Mouse (Mus musculus) ES-Bruce4 (cell line): ENCODE measurements around the gene Snx29. TPM values are rescaled to one million over a fixed set of nuclear protein-coding genes. Genes with fewer than 3 reads are reported as not detected.

ENCODE experiments used
- H3K27ac ChIP-seq: 2 replicates; pipeline ENCODE4 v1.5.1; 2012; ENCODE audit warnings: low read length, inconsistent platforms; ENCODE audit not compliant: insufficient read depth
- H3K27me3 ChIP-seq: 2 replicates; pipeline ENCODE4 v1.6.1; 2012; ENCODE audit warnings: mild to moderate bottlenecking, low read length, inconsistent platforms; ENCODE audit not compliant: control insufficient read depth, poor library complexity, insufficient read depth, severe bottlenecking
- H3K36me3 ChIP-seq: 2 replicates; pipeline ENCODE4 v1.6.1; 2012; ENCODE audit warnings: inconsistent platforms, mild to moderate bottlenecking, low read length, moderate library complexity; ENCODE audit not compliant: control insufficient read depth, poor library complexity, insufficient read depth, severe bottlenecking
- H3K4me1 ChIP-seq: one replicate; pipeline ENCODE4 v1.8.1; 2011; ENCODE audit warnings: low read length; ENCODE audit not compliant: control insufficient read depth, insufficient read depth
- H3K4me3 ChIP-seq: 2 replicates; pipeline ENCODE4 v1.5.1; 2011; ENCODE audit warnings: low read depth, mild to moderate bottlenecking, low read length
- H3K9ac ChIP-seq: 2 replicates; pipeline ENCODE4 v1.6.1; 2012; ENCODE audit warnings: low read depth, mild to moderate bottlenecking, inconsistent platforms; ENCODE audit not compliant: poor library complexity, severe bottlenecking
- H3K9me3 ChIP-seq: replicated peaks from 2 replicates; pipeline ENCODE4 v1.6.1; 2012; ENCODE audit warnings: mild to moderate bottlenecking, low read length, inconsistent platforms; ENCODE audit not compliant: control insufficient read depth, poor library complexity, insufficient read depth, severe bottlenecking
- CTCF ChIP-seq: IDR thresholded peaks from one replicate; pipeline ENCODE4 v1.8.1; 2011; ENCODE audit warnings: low read depth, low read length
- EP300 ChIP-seq: IDR thresholded peaks from 2 replicates; pipeline ENCODE4 v1.6.1; 2011; ENCODE audit warnings: low read depth, low read length; ENCODE audit not compliant: insufficient read depth
- POLR2A ChIP-seq: IDR thresholded peaks from one replicate; pipeline ENCODE4 v1.8.1; 2011; ENCODE audit warnings: low read length; ENCODE audit not compliant: insufficient read depth
- polyA plus RNA-seq: library from polyadenylated mRNA; stranded (reverse); fragments of >200 nt; gene quantifications from 2 replicates; pipeline ENCODE4 v1.2.4, GENCODE M21; 2011; ENCODE audit warnings: low read depth; ENCODE audit not compliant: missing spikeins, insufficient read depth, insufficient read length

Snx29 gene
- polyA plus RNA-seq, 1 experiment: 9.2 TPM

GRCm38 (mm10) chr16:11644399-11644798 lies 321.7 kb downstream of the Snx29 start:
- H3K4me1 ChIP-seq: no peaks in the 10 kb centered on the region
- no peak overlapping the region for H3K9ac ChIP-seq
- no peaks in the 10 kb centered on the region for H3K27me3 ChIP-seq
- no peak overlapping the region for H3K27ac ChIP-seq
- H3K36me3 ChIP-seq: no peaks in the 10 kb centered on the region
- no peaks in the 10 kb centered on the region for H3K9me3 ChIP-seq
- no peak for TF ChIP-seq POLR2A
- no peak for TF ChIP-seq EP300
- no peak for TF ChIP-seq CTCF
- H3K4me3 ChIP-seq: no peak overlapping the region

- no peak overlapping the region for H3K4me3 ChIP-seq
- H3K27me3 ChIP-seq: no peaks in the 10 kb centered on the region
- H3K36me3 ChIP-seq: no peaks in the 10 kb centered on the region
- H3K9ac ChIP-seq: no peak overlapping the region
- TF ChIP-seq POLR2A: no peak
- TF ChIP-seq EP300: no peak
- TF ChIP-seq CTCF: no peak
- H3K9me3 ChIP-seq: no peaks in the 10 kb centered on the region
- H3K27ac ChIP-seq: no peak overlapping the region
- no peaks in the 10 kb centered on the region for H3K4me1 ChIP-seq
Observed at GRCm38 (mm10) chr16:11645668-11646067, 323.0 kb downstream of the Snx29 start.

GRCm38 (mm10) chr16:11646745-11647289 lies 324.1 kb downstream of the Snx29 start:
- H3K27ac ChIP-seq: no peak overlapping the region
- TF ChIP-seq POLR2A (no peak), EP300 (no peak), CTCF (no peak)

GRCm38 (mm10) chr16:11648169-11648688 lies 325.5 kb downstream of the Snx29 start:
- H3K4me3 ChIP-seq: no peak overlapping the region
- H3K9ac ChIP-seq: no peak overlapping the region
- H3K27me3 ChIP-seq: no peaks in the 10 kb centered on the region
- no peaks in the 10 kb centered on the region for H3K36me3 ChIP-seq
- TF ChIP-seq CTCF (no peak), POLR2A (no peak), EP300 (no peak)
- H3K9me3 ChIP-seq: no peaks in the 10 kb centered on the region
- H3K4me1 ChIP-seq: no peaks in the 10 kb centered on the region
- no peak overlapping the region for H3K27ac ChIP-seq

More at GRCm38 (mm10) chr16:11646745-11647289, 324.1 kb downstream of the Snx29 start:
- no peaks in the 10 kb centered on the region for H3K36me3 ChIP-seq
- no peaks in the 10 kb centered on the region for H3K9me3 ChIP-seq
- H3K4me3 ChIP-seq: no peak overlapping the region
- no peaks in the 10 kb centered on the region for H3K4me1 ChIP-seq
- H3K9ac ChIP-seq: no peak overlapping the region
- H3K27me3 ChIP-seq: no peaks in the 10 kb centered on the region

- Histone ChIP-seq H3K4me3 (no peak overlapping the region), H3K27ac (no peak overlapping the region), H3K9me3 (no peaks in the 10 kb centered on the region), H3K27me3 (no peaks in the 10 kb centered on the region), H3K36me3 (no peaks in the 10 kb centered on the region), H3K4me1 (no peaks in the 10 kb centered on the region), H3K9ac (no peak overlapping the region)
- no peak for TF ChIP-seq CTCF
- TF ChIP-seq POLR2A: no peak
- TF ChIP-seq EP300: no peak
Observed at GRCm38 (mm10) chr16:11652686-11653366, 330.1 kb downstream of the Snx29 start.

- Histone ChIP-seq H3K9ac (no peak overlapping the region), H3K4me1 (no peaks in the 10 kb centered on the region), H3K9me3 (no peaks in the 10 kb centered on the region), H3K27ac (no peak overlapping the region), H3K27me3 (no peaks in the 10 kb centered on the region), H3K36me3 (no peaks in the 10 kb centered on the region), H3K4me3 (no peak overlapping the region)
- no peak for TF ChIP-seq CTCF
- TF ChIP-seq EP300: no peak
- no peak for TF ChIP-seq POLR2A
Observed at GRCm38 (mm10) chr16:11655893-11656292, 333.2 kb downstream of the Snx29 start.
